Mouse (Mus musculus): ENCODE measurements around the gene Ankrd54. TPM values are rescaled to one million over a fixed set of nuclear protein-coding genes. Genes with fewer than 3 reads are reported as not detected.

Ankrd54 gene
- 21.3 and 22.5 TPM in 2 replicates for polyA plus RNA-seq (2015; fragmentation: Nextera tagmentation; extraction: Ambion mirVana)

GRCm38 (mm10) chr15:79062376-79063159 is at the start of gene Ankrd54:
Gene Ankrd54 (minus strand): TSS chr15:79062893.
- DNase-seq (peak; percentile 98), ATAC-seq (peak; percentile 99)
- H3K4me1 ChIP-seq (ENCODE audit: insufficient read depth) = peaks cover 23% of the 10 kb centered on the region
- no peak for TF ChIP-seq CTCF (IDR thresholded peaks at IDR 0.05; ENCODE audit: low read depth)
- peak; percentile 67 for TF ChIP-seq EP300 (IDR thresholded peaks at IDR 0.05; ENCODE audit: low read depth)
- H3K9me3 ChIP-seq (ENCODE audit: low read length) = no peaks in the 10 kb centered on the region
- H3K9ac ChIP-seq (replicated peaks) = peak within 1 kb of the TSS; percentile 93
- peak within 1 kb of the TSS; percentile 83 for H3K4me2 ChIP-seq (ENCODE audit: low read depth, low read length)
- H3K27ac ChIP-seq (ENCODE audit: low read depth) = peak within 1 kb of the TSS; percentile 88
- H3K27me3 ChIP-seq (ENCODE audit: insufficient read depth, low read length) = no peaks in the 10 kb centered on the region
- H3K4me3 ChIP-seq (ENCODE audit: low read depth, low read length) = peak within 1 kb of the TSS; percentile 75
- H3K36me3 ChIP-seq (replicated peaks; ENCODE audit: insufficient read depth, low read length) = peaks cover 32% of the 10 kb centered on the region
- under 1% methylated on average over 72 of the region's 80 CpGs for WGBS (ENCODE audit: insufficient replicate concordance)

GRCm38 (mm10) chr15:79111774-79112173 is 49.1 kb upstream of the Ankrd54 start:
- TF ChIP-seq EP300 (IDR thresholded peaks at IDR 0.05; ENCODE audit: low read depth) = no peak
- no peak for TF ChIP-seq CTCF (IDR thresholded peaks at IDR 0.05; ENCODE audit: low read depth)
- Histone ChIP-seq H3K4me1 (ENCODE audit: insufficient read depth) (peaks cover 23% of the 10 kb centered on the region), H3K9ac (replicated peaks) (no peak overlapping the region), H3K27ac (ENCODE audit: low read depth) (no peak overlapping the region), H3K9me3 (ENCODE audit: low read length) (no peaks in the 10 kb centered on the region), H3K4me3 (ENCODE audit: low read depth, low read length) (no peak overlapping the region), H3K27me3 (ENCODE audit: insufficient read depth, low read length) (no peaks in the 10 kb centered on the region), H3K4me2 (ENCODE audit: low read depth, low read length) (no peak overlapping the region), H3K36me3 (replicated peaks; ENCODE audit: insufficient read depth, low read length) (peaks cover 3% of the 10 kb centered on the region; the same call in 1 of the 2 replicates)
- 76% methylated on average over 4 of the region's 4 CpGs for WGBS (ENCODE audit: insufficient replicate concordance)
- DNase-seq (no peak), ATAC-seq (no peak)

GRCm38 (mm10) chr15:79110528-79110927 is 47.8 kb upstream of the Ankrd54 start:
- 0 out of 2 replicates have a peak overlapping the region, but pooled peaks have one; percentile 11 for H3K9ac ChIP-seq (replicated peaks)
- H3K4me3 ChIP-seq (ENCODE audit: low read depth, low read length) = peak overlapping the region; percentile 73; the same call in 1 of the 2 replicates
- no peak for TF ChIP-seq CTCF (IDR thresholded peaks at IDR 0.05; ENCODE audit: low read depth)
- TF ChIP-seq EP300 (IDR thresholded peaks at IDR 0.05; ENCODE audit: low read depth) = no peak

GRCm38 (mm10) chr15:79110031-79110430 is 47.3 kb upstream of the Ankrd54 start:
- WGBS (ENCODE audit: insufficient replicate concordance) = 21% methylated on average over 9 of the region's 9 CpGs
- TF ChIP-seq CTCF (IDR thresholded peaks at IDR 0.05; ENCODE audit: low read depth) (no peak), EP300 (IDR thresholded peaks at IDR 0.05; ENCODE audit: low read depth) (no peak)
- Histone ChIP-seq H3K27me3 (ENCODE audit: insufficient read depth, low read length) (no peaks in the 10 kb centered on the region), H3K36me3 (replicated peaks; ENCODE audit: insufficient read depth, low read length) (no peaks in the 10 kb centered on the region; the same call in 1 of the 2 replicates), H3K9me3 (ENCODE audit: low read length) (no peaks in the 10 kb centered on the region), H3K4me1 (ENCODE audit: insufficient read depth) (peaks cover 23% of the 10 kb centered on the region), H3K4me3 (ENCODE audit: low read depth, low read length) (peak overlapping the region; percentile 73), H3K9ac (replicated peaks) (peak overlapping the region; percentile 88), H3K4me2 (ENCODE audit: low read depth, low read length) (peak overlapping the region; percentile 97), H3K27ac (ENCODE audit: low read depth) (no peak overlapping the region)
- DNase-seq (no peak), ATAC-seq (no peak)

More at GRCm38 (mm10) chr15:79110528-79110927, 47.8 kb upstream of the Ankrd54 start:
- Histone ChIP-seq H3K27ac (ENCODE audit: low read depth) (no peak overlapping the region), H3K4me2 (ENCODE audit: low read depth, low read length) (peak overlapping the region; percentile 97), H3K27me3 (ENCODE audit: insufficient read depth, low read length) (no peaks in the 10 kb centered on the region), H3K4me1 (ENCODE audit: insufficient read depth) (peaks cover 23% of the 10 kb centered on the region), H3K9me3 (ENCODE audit: low read length) (no peaks in the 10 kb centered on the region), H3K36me3 (replicated peaks; ENCODE audit: insufficient read depth, low read length) (peaks cover 1% of the 10 kb centered on the region; the same call in 1 of the 2 replicates)
- WGBS (ENCODE audit: insufficient replicate concordance) = 80% methylated on average over 2 of the region's 2 CpGs
- DNase-seq (no peak), ATAC-seq (no peak)

- H3K27ac ChIP-seq (ENCODE audit: low read depth) = peak overlapping the region; percentile 82
- TF ChIP-seq EP300 (IDR thresholded peaks at IDR 0.05; ENCODE audit: low read depth) (no peak), CTCF (IDR thresholded peaks at IDR 0.05; ENCODE audit: low read depth) (no peak)
- H3K4me3 ChIP-seq (ENCODE audit: low read depth, low read length) = peak overlapping the region; percentile 73
- H3K4me1 ChIP-seq (ENCODE audit: insufficient read depth) = peaks cover 23% of the 10 kb centered on the region
- DNase-seq (no peak), ATAC-seq (peak; percentile 63)
- H3K4me2 ChIP-seq (ENCODE audit: low read depth, low read length) = peak overlapping the region; percentile 97
- no peaks in the 10 kb centered on the region for H3K27me3 ChIP-seq (ENCODE audit: insufficient read depth, low read length)
- H3K9ac ChIP-seq (replicated peaks) = peak overlapping the region; percentile 88
- H3K36me3 ChIP-seq (replicated peaks; ENCODE audit: insufficient read depth, low read length) = no peaks in the 10 kb centered on the region; the same call in 1 of the 2 replicates
- WGBS (ENCODE audit: insufficient replicate concordance) = under 1% methylated on average over 41 of the region's 46 CpGs
- no peaks in the 10 kb centered on the region for H3K9me3 ChIP-seq (ENCODE audit: low read length)
Observed at GRCm38 (mm10) chr15:79109321-79109934, 46.7 kb upstream of the Ankrd54 start.
